Mouse (Mus musculus) heart, embryonic 13.5 days (tissue): Measurements from ENCODE around the gene Ang2. TPM values are rescaled to one million over a fixed set of nuclear protein-coding genes. Genes with fewer than 3 reads are reported as not detected.

Experiments used
- ATAC-seq: fragments of 200-750 bp; cut with Nextera tagmentation; 2 replicates; pipeline ENCODE4 v1.8.0; 2017; ENCODE audit warnings: moderate TSS enrichment; ENCODE audit not compliant: insufficient number of reproducible peaks, low FRiP score, low TSS enrichment; ENCODE audit errors: extremely low read depth
- H3K27ac ChIP-seq: fragments of 300-500 bp; sonication (generic); replicated peaks from 2 replicates; pipeline ENCODE4 v1.5.1; 2015; ENCODE audit warnings: moderate library complexity, mild to moderate bottlenecking, inconsistent platforms
- H3K27me3 ChIP-seq: fragments of 300-500 bp; sonication (generic); replicated peaks from 2 replicates; pipeline ENCODE4 v1.6.1; 2015; ENCODE audit warnings: mild to moderate bottlenecking, inconsistent platforms
- H3K36me3 ChIP-seq: fragments of 300-500 bp; sonication (generic); 2 replicates; pipeline ENCODE4 v1.6.1; 2015; ENCODE audit warnings: mild to moderate bottlenecking, inconsistent platforms
- H3K4me1 ChIP-seq: fragments of 300-500 bp; sonication (generic); 2 replicates; pipeline ENCODE4 v1.6.1; 2015; ENCODE audit warnings: inconsistent platforms
- H3K4me2 ChIP-seq: fragments of 300-500 bp; sonication (generic); 2 replicates; pipeline ENCODE4 v1.6.1; 2015; ENCODE audit warnings: inconsistent platforms, mild to moderate bottlenecking, moderate library complexity
- H3K4me3 ChIP-seq: fragments of 300-500 bp; sonication (generic); 2 replicates; pipeline ENCODE4 v1.5.1; 2015; ENCODE audit warnings: moderate library complexity, mild to moderate bottlenecking, inconsistent platforms
- H3K9ac ChIP-seq: fragments of 300-500 bp; sonication (generic); 2 replicates; pipeline ENCODE4 v1.6.1; 2015; ENCODE audit warnings: inconsistent platforms, mild to moderate bottlenecking, moderate library complexity
- H3K9me3 ChIP-seq: fragments of 300-500 bp; sonication (generic); 2 replicates; pipeline ENCODE4 v1.6.1; 2016; ENCODE audit warnings: inconsistent platforms
- WGBS: fragments of 180-500 bp; shearing (Covaris S2); methylation state at CpG from one replicate; pipeline ENCODE4 v1.1.7; 2015; ENCODE audit warnings: mixed read lengths; 5-methylcytosine and 5-hydroxymethylcytosine counted together
- polyA plus RNA-seq: library from polyadenylated mRNA; unstranded; fragments of >200 nt; fragmentation: Nextera tagmentation; extraction: Ambion mirVana; gene quantifications from 2 replicates; pipeline ENCODE4 v1.2.1, GENCODE M21; 2015

The Ang2 gene
- polyA plus RNA-seq, 1 experiment from 2014 or later = not detected

DNA sequence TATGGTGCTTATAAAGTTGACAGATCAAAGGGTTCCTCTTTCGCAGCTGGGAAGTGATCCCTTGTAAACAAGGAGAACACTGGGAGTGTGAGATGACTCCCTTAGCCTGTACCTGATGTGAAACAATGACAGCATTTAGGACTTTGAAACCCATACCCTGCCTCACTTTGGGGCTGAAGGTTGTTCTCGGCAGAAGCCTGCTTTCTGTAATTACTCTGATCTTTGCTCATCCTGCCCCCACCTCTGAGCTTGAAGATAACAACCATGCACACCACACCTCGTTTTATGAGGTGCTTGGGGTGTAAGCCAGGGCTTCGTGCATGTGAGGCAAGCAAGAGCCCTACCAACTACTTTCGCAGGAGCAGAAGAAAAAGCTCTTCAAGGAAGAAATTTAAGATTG is 49.8 kb downstream of the Ang2 start:
- Histone ChIP-seq H3K9ac (no peak overlapping the region), H3K27ac (no peak overlapping the region), H3K27me3 (no peaks in the 10 kb centered on the region), H3K36me3 (no peaks in the 10 kb centered on the region), H3K4me1 (peaks cover 11% of the 10 kb centered on the region), H3K4me2 (no peak overlapping the region), H3K4me3 (no peak overlapping the region), H3K9me3 (no peaks in the 10 kb centered on the region)
- ATAC-seq = no peak
- 63% methylated on average over 5 of the region's 5 CpGs for WGBS

DNA sequence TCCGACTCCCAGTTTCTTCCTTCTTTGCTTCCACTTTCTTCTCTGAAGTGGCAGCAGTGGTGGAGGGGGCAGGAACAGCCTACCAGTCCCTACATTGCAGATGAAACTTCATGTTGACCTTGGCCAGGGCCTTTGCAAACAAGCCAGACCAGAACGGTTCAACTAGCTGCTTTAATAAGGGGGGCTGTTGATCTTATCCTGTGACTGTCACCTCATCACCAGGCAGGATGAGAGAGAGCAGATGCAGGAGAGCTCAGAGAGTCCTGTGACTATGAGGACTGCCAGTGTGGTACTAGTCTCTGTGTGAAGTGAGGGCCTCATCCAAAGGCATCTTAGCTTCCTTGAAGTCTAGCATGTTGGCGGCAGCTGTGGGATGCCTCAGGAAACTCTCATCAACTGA is 50.9 kb downstream of the Ang2 start:
- Histone ChIP-seq H3K4me1 (peaks cover 23% of the 10 kb centered on the region), H3K27me3 (no peaks in the 10 kb centered on the region), H3K9ac (no peak overlapping the region), H3K27ac (no peak overlapping the region), H3K9me3 (no peaks in the 10 kb centered on the region), H3K36me3 (no peaks in the 10 kb centered on the region), H3K4me2 (no peak overlapping the region), H3K4me3 (no peak overlapping the region)
- WGBS = 37% methylated on average over 3 of the region's 3 CpGs
- no peak for ATAC-seq

- Histone ChIP-seq H3K27me3 (no peaks in the 10 kb centered on the region), H3K4me2 (no peak within 1 kb of the TSS), H3K4me3 (no peak within 1 kb of the TSS), H3K9ac (no peak within 1 kb of the TSS), H3K4me1 (peaks cover 24% of the 10 kb centered on the region), H3K36me3 (no peaks in the 10 kb centered on the region), H3K27ac (no peak within 1 kb of the TSS), H3K9me3 (no peaks in the 10 kb centered on the region)
- 46% methylated on average over 2 of the region's 2 CpGs for WGBS
- no peak for ATAC-seq
Measured at GRCm38 (mm10) chr14:51146685-51147084, 52.3 kb downstream of the Ang2 start, which contains the start of gene Rnase1. Rnase1 (minus strand) TSS chr14:51146785.

GRCm38 (mm10) chr14:51145521-51145920 is 53.4 kb downstream of the Ang2 start:
- no peak for ATAC-seq
- 88% methylated on average over 6 of the region's 6 CpGs for WGBS
- Histone ChIP-seq H3K4me2 (no peak overlapping the region), H3K27ac (no peak overlapping the region), H3K9ac (no peak overlapping the region), H3K4me1 (peaks cover 24% of the 10 kb centered on the region), H3K4me3 (no peak overlapping the region), H3K9me3 (no peaks in the 10 kb centered on the region), H3K36me3 (no peaks in the 10 kb centered on the region), H3K27me3 (no peaks in the 10 kb centered on the region)

Other genes starting within 250 kb of the Ang2 start
- gene Pnp2, start 243.2 kb downstream of the Ang2 start, polyA plus RNA-seq = 0.74 TPM in 1 of 2 replicates, not detected in the other
- gene Rnase10, start 191.4 kb downstream of the Ang2 start, polyA plus RNA-seq = 0.34 and 0.40 TPM in 2 replicates
- gene Rnase9, start 157.3 kb downstream of the Ang2 start, polyA plus RNA-seq = not detected in 2 replicates
- not detected in 2 replicates for gene Rnase11, start 149.0 kb downstream of the Ang2 start, polyA plus RNA-seq
- 0.99 and 1.1 TPM in 2 replicates for gene Rnase12, start 141.5 kb downstream of the Ang2 start, polyA plus RNA-seq
- gene Olfr750, start 124.7 kb downstream of the Ang2 start, polyA plus RNA-seq = not detected in 2 replicates
- gene Rnase4, start 108.1 kb downstream of the Ang2 start, polyA plus RNA-seq = 20.5 and 21.4 TPM in 2 replicates
- gene Ang, start 108.0 kb downstream of the Ang2 start, polyA plus RNA-seq = 3.6 and 3.9 TPM in 2 replicates
- not detected in 2 replicates for gene Eddm3b, start 84.7 kb downstream of the Ang2 start, polyA plus RNA-seq
- 0.32 and 0.70 TPM in 2 replicates for gene Rnase6, start 75.2 kb downstream of the Ang2 start, polyA plus RNA-seq
- 0.39 and 0.49 TPM in 2 replicates for gene Rnase1, start 52.4 kb downstream of the Ang2 start, polyA plus RNA-seq
- gene Rnase2b, start 36.9 kb downstream of the Ang2 start, polyA plus RNA-seq = not detected in 2 replicates
- not detected in 2 replicates for gene Ear14, start 4.2 kb upstream of the Ang2 start, polyA plus RNA-seq
- not detected in 2 replicates for gene Rnase2a, start 57.0 kb upstream of the Ang2 start, polyA plus RNA-seq
- gene Gm7247, start 162.6 kb upstream of the Ang2 start, polyA plus RNA-seq = not detected in 2 replicates
- gene Vmn2r88, start 211.7 kb upstream of the Ang2 start, polyA plus RNA-seq = not detected in 2 replicates